Mouse (Mus musculus): ENCODE results near the gene Dab1. TPM values are rescaled to one million over a fixed set of nuclear protein-coding genes. Genes with fewer than 3 reads are reported as not detected.
A peak's percentile ranks its signal among the peaks of the same experiment; 100 is the strongest.

Gene Dab1
- polyA plus RNA-seq, 1 experiment from 2014 or later, result 41.6 TPM

DNA sequence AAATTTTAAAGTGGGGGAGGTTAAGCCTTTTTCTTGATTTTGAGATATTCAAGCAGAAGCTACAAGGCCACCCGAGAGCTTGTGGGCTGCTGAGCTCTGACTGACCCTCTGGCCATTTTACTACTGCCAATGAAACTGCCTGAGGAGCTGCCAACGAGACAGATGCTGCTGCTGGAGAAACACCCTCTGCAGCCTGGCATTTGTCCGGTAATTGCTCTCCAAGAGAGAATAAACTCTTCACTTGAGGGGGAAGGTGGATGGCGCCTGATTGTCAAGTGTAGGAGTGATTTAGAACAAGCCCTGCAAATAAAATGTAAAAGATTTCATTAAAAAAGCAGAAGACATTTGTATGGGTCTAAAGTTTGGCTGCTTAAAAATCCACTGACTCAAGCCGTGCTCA is 839.6 kb downstream of the Dab1 start:
- peaks cover 10% of the 10 kb centered on the region for H3K4me1 ChIP-seq (replicated peaks)
- no peaks in the 10 kb centered on the region for H3K27me3 ChIP-seq (replicated peaks)
- H3K9me3 ChIP-seq, result no peaks in the 10 kb centered on the region
- H3K27ac ChIP-seq, result no peak overlapping the region
- WGBS, result 45% methylated on average over 5 of the region's 5 CpGs
- no peak overlapping the region for H3K4me3 ChIP-seq (replicated peaks)
- ATAC-seq, result no peak
- no peak overlapping the region for H3K4me2 ChIP-seq (replicated peaks)
- no peaks in the 10 kb centered on the region for H3K36me3 ChIP-seq
- H3K9ac ChIP-seq, result no peak overlapping the region

DNA sequence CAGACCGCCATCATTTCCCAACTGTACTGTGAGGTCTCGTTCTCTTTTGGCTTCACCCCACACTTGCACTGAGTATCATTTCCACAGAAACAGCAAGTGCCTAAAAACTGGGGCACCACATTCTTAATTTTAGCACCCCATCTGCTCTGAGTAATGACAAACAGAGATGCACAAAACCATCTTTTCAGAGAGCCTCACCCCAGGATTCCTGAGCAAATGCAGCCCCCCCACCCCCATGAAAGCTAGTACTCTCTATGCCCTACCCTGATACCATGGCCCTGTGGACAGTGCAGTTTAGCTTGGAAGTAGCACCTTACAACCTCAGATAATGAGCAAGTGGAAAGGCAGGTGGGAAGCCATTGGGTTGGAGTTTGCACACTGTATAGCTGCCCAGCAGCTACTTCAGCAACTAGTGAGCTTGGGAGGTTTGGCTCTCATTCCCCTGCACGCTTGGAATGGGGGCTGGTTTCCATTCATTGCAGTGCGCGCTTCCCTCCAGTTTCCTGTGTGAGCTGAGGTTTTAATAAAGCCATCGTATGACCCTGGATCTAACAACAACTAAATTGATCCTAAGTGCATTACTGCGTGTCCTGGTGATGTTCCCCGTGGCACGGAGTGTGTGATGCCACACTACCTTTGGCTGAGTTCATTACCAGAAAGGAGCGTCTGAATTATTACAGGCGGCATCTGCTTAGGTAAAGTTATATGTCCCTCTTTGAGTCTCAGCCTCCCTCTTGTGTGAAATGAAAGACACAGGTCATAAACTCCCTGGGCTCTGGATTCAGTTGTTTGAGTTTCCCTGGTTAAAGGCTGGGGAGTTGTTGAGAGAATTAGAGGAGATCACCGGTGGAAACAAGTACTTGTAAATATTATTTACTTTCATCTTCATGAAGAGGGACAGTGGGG is 842.2 kb downstream of the Dab1 start:
- H3K4me1 ChIP-seq (replicated peaks), result peaks cover 12% of the 10 kb centered on the region
- no peak overlapping the region for H3K27ac ChIP-seq
- H3K27me3 ChIP-seq (replicated peaks), result no peaks in the 10 kb centered on the region
- H3K9ac ChIP-seq, result no peak overlapping the region
- ATAC-seq, result no peak
- H3K36me3 ChIP-seq, result no peaks in the 10 kb centered on the region
- 82% methylated on average over 12 of the region's 12 CpGs for WGBS
- no peak overlapping the region for H3K4me2 ChIP-seq (replicated peaks)
- no peak overlapping the region for H3K4me3 ChIP-seq (replicated peaks)
- H3K9me3 ChIP-seq, result no peaks in the 10 kb centered on the region

- Histone ChIP-seq H3K4me3 (replicated peaks) (no peak overlapping the region), H3K27me3 (replicated peaks) (no peaks in the 10 kb centered on the region), H3K36me3 (no peaks in the 10 kb centered on the region), H3K9ac (no peak overlapping the region), H3K4me1 (replicated peaks) (peaks cover 12% of the 10 kb centered on the region), H3K4me2 (replicated peaks) (peak overlapping the region; percentile 3), H3K9me3 (no peaks in the 10 kb centered on the region), H3K27ac (peak overlapping the region; percentile 73)
- 43% methylated on average over 11 of the region's 11 CpGs for WGBS
- peak; percentile 64 for ATAC-seq
Measured at GRCm38 (mm10) chr4:104462932-104463780, 844.0 kb downstream of the Dab1 start.

DNA sequence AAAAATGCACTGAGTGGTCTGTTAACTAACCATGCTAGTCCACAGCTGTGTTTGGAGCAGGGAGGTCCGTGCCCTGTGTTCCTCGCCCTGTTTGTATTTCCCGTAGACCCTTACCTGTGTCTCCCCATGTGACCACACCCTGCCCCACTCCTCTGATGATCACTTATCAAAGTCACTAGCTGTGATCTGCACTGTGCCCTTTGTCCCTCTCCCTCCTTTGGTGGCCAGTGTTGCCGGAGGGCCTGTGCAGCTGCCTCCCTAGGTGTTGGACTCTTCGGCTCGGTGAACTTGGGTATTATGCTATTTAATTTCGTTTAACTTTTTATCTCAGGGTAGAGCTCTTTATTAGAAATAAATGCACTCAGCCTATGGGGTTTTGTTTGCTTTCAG is 844.6 kb downstream of the Dab1 start:
- Histone ChIP-seq H3K4me2 (replicated peaks) (peak overlapping the region; percentile 3), H3K27me3 (replicated peaks) (no peaks in the 10 kb centered on the region), H3K36me3 (no peaks in the 10 kb centered on the region), H3K4me1 (replicated peaks) (peaks cover 12% of the 10 kb centered on the region), H3K4me3 (replicated peaks) (peak overlapping the region; percentile 12; the same call in 1 of the 2 replicates), H3K9ac (no peak overlapping the region), H3K27ac (peak overlapping the region; percentile 73), H3K9me3 (no peaks in the 10 kb centered on the region)
- ATAC-seq, result peak; percentile 72
- WGBS, result 30% methylated on average over 7 of the region's 7 CpGs

DNA sequence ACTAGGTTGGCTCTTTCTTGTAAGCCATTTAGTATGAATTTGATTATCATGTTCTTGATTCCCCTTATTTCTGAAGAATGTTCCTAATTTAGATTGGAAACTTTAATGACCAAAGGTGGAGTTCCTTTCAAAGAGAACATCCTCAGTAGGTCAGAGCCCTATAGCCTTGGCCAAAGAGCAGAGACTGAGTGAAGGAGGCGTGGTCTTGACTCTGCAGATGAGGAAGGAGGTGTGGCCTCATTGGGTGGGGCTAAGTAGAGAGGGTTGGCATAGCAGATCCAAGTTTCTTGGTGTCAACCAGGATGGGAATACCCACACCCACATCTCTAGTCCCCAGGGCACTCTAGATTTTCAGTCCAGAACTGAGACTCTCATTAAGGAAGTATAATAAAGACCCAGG is 846.4 kb downstream of the Dab1 start:
- no peak overlapping the region for H3K4me2 ChIP-seq (replicated peaks)
- ATAC-seq, result peak; percentile 76
- H3K9me3 ChIP-seq, result no peaks in the 10 kb centered on the region
- H3K9ac ChIP-seq, result no peak overlapping the region
- peaks cover 12% of the 10 kb centered on the region for H3K4me1 ChIP-seq (replicated peaks)
- H3K27me3 ChIP-seq (replicated peaks), result no peaks in the 10 kb centered on the region
- WGBS, result 88% methylated on average over 1 of the region's 1 CpGs
- no peaks in the 10 kb centered on the region for H3K36me3 ChIP-seq
- H3K4me3 ChIP-seq (replicated peaks), result no peak overlapping the region
- no peak overlapping the region for H3K27ac ChIP-seq

- H3K27ac ChIP-seq, result no peak overlapping the region
- no peaks in the 10 kb centered on the region for H3K36me3 ChIP-seq
- no peak overlapping the region for H3K9ac ChIP-seq
- no peak for ATAC-seq
- no peak overlapping the region for H3K4me3 ChIP-seq (replicated peaks)
- H3K4me1 ChIP-seq (replicated peaks), result peaks cover 2% of the 10 kb centered on the region
- 82% methylated on average over 3 of the region's 3 CpGs for WGBS
- H3K27me3 ChIP-seq (replicated peaks), result no peaks in the 10 kb centered on the region
- H3K9me3 ChIP-seq, result no peaks in the 10 kb centered on the region
- H3K4me2 ChIP-seq (replicated peaks), result no peak overlapping the region
Measured at GRCm38 (mm10) chr4:104468666-104469065, 849.5 kb downstream of the Dab1 start.

- no peak overlapping the region for H3K4me2 ChIP-seq (replicated peaks)
- H3K36me3 ChIP-seq, result no peaks in the 10 kb centered on the region
- H3K9ac ChIP-seq, result no peak overlapping the region
- H3K4me3 ChIP-seq (replicated peaks), result no peak overlapping the region
- H3K27ac ChIP-seq, result no peak overlapping the region
- H3K27me3 ChIP-seq (replicated peaks), result no peaks in the 10 kb centered on the region
- 0 out of 2 replicates have a peak, but pooled peaks have one; percentile 17 for ATAC-seq
- H3K9me3 ChIP-seq, result no peaks in the 10 kb centered on the region
- no peaks in the 10 kb centered on the region for H3K4me1 ChIP-seq (replicated peaks)
- WGBS, result 81% methylated on average over 4 of the region's 4 CpGs
Measured at GRCm38 (mm10) chr4:104472915-104473314, 853.8 kb downstream of the Dab1 start.

- Histone ChIP-seq H3K36me3 (no peaks in the 10 kb centered on the region), H3K4me1 (replicated peaks) (no peaks in the 10 kb centered on the region), H3K27me3 (replicated peaks) (no peaks in the 10 kb centered on the region), H3K27ac (no peak overlapping the region), H3K4me3 (replicated peaks) (no peak overlapping the region), H3K9me3 (no peaks in the 10 kb centered on the region), H3K9ac (no peak overlapping the region), H3K4me2 (replicated peaks) (no peak overlapping the region)
- ATAC-seq, result no peak
- WGBS, result 84% methylated on average over 7 of the region's 7 CpGs
Measured at GRCm38 (mm10) chr4:104476841-104477240, 857.7 kb downstream of the Dab1 start.

DNA sequence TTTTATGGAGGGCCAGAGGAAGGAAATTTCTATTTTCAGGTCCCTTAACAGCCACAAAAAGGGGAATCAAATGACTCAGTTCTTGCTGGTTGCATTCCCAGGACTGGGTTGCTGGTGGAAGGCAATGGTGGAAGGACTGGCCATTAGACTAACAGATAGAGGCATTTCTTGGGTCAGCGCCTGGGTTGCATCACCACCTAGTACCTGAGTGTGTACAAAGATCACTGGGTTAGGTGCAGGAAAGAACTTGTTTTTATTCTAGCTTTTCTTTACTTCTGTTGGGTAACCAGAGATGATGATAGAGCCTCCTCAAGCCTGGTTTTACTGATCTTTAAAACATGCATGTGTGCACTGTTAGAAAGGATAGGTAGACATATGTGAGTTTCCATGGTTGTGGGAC is 864.8 kb downstream of the Dab1 start:
- no peak for ATAC-seq
- Histone ChIP-seq H3K9ac (no peak overlapping the region), H3K27me3 (replicated peaks) (no peaks in the 10 kb centered on the region), H3K4me3 (replicated peaks) (no peak overlapping the region), H3K4me1 (replicated peaks) (no peaks in the 10 kb centered on the region), H3K27ac (no peak overlapping the region), H3K4me2 (replicated peaks) (no peak overlapping the region), H3K9me3 (no peaks in the 10 kb centered on the region), H3K36me3 (no peaks in the 10 kb centered on the region)
- WGBS, result 96% methylated on average over 1 of the region's 1 CpGs

- Histone ChIP-seq H3K36me3 (no peaks in the 10 kb centered on the region), H3K9ac (no peak overlapping the region), H3K4me1 (replicated peaks) (peaks cover 6% of the 10 kb centered on the region; the same call in 1 of the 2 replicates), H3K4me3 (replicated peaks) (no peak overlapping the region), H3K27ac (no peak overlapping the region), H3K4me2 (replicated peaks) (no peak overlapping the region), H3K27me3 (replicated peaks) (no peaks in the 10 kb centered on the region), H3K9me3 (no peaks in the 10 kb centered on the region)
- ATAC-seq, result 0 out of 2 replicates have a peak, but pooled peaks have one; percentile 18
- WGBS, result 87% methylated on average over 1 of the region's 1 CpGs
Measured at GRCm38 (mm10) chr4:104497221-104497620, 878.1 kb downstream of the Dab1 start.

DNA sequence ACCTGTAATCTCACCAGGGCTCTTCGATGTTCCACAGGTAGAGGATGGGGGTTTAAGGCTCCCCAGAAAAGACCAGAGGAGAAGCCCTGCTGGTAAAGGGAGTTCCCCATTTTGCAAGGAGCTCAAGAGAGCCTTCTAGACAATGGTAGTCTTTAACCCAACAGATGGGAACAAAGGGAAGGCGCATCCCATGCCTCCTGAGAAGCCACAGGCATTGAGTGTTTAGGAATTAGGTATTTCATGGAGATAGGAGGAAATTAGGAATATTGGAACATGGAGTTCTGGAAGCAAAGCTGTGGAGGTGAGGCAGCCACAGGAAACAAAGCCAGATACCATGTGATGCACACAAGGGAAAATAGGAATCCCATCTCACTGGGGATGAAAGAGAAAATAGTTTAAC is 881.0 kb downstream of the Dab1 start:
- Histone ChIP-seq H3K4me2 (replicated peaks) (no peak overlapping the region), H3K27ac (no peak overlapping the region), H3K9ac (no peak overlapping the region), H3K27me3 (replicated peaks) (no peaks in the 10 kb centered on the region), H3K4me3 (replicated peaks) (no peak overlapping the region), H3K9me3 (no peaks in the 10 kb centered on the region), H3K36me3 (no peaks in the 10 kb centered on the region), H3K4me1 (replicated peaks) (peaks cover 6% of the 10 kb centered on the region; the same call in 1 of the 2 replicates)
- 86% methylated on average over 2 of the region's 2 CpGs for WGBS
- no peak; the same call in 1 of the 2 replicates for ATAC-seq

DNA sequence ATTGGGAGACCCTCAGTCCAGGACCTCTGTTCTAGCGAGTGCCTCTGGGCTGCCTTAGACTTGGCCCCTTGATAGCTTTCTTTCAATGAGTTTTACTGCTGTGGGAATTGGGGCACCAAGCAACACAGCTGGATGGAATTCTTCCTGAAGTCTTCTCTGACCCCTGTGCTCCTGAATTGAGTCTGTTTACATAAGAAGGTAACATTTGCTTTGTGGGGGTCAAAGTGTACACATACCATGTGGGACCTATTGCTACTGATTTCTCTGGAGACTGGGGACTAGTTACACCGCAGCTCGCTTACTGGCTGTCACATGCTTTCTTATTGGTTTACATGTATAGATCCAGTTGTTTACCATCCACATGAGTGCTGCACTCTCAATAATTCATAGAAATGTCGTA is 881.5 kb downstream of the Dab1 start:
- ATAC-seq, result peak; percentile 72
- H3K27ac ChIP-seq, result no peak overlapping the region
- H3K4me3 ChIP-seq (replicated peaks), result no peak overlapping the region
- H3K4me1 ChIP-seq (replicated peaks), result peaks cover 6% of the 10 kb centered on the region; the same call in 1 of the 2 replicates
- H3K9me3 ChIP-seq, result no peaks in the 10 kb centered on the region
- no peak overlapping the region for H3K4me2 ChIP-seq (replicated peaks)
- no peaks in the 10 kb centered on the region for H3K27me3 ChIP-seq (replicated peaks)
- no peak overlapping the region for H3K9ac ChIP-seq
- no peaks in the 10 kb centered on the region for H3K36me3 ChIP-seq
- 29% methylated on average over 4 of the region's 4 CpGs for WGBS

Data from intestine, embryonic 15.5 days (tissue).